Mouse (Mus musculus): ENCODE data around the gene Ccdc14. TPM values are rescaled to one million over a fixed set of nuclear protein-coding genes. Genes with fewer than 3 reads are reported as not detected.
A peak's percentile ranks its signal among the peaks of the same experiment; 100 is the strongest.

Ccdc14 gene
- polyA plus RNA-seq, 1 experiment, result 2.6 TPM

- Histone ChIP-seq H3K27ac (ENCODE audit: insufficient read depth, low read length) (no peak overlapping the region), H3K4me3 (replicated peaks; ENCODE audit: insufficient read depth, low read depth, low read length) (no peak overlapping the region), H3K4me1 (ENCODE audit: control insufficient read depth, insufficient read depth, low read length) (no peaks in the 10 kb centered on the region), H3K27me3 (ENCODE audit: control insufficient read depth, insufficient read depth, low read length) (no peaks in the 10 kb centered on the region)
- 1% methylated on average over 20 of the region's 20 CpGs for WGBS
- DNase-seq, result peak; percentile 70 to 75
- TF ChIP-seq POLR2A (IDR thresholded peaks at IDR 0.05; ENCODE audit: borderline replicate concordance, insufficient read depth, low read length), result no peak
- peak; percentile 94 for TF ChIP-seq CTCF (IDR thresholded peaks at IDR 0.05; ENCODE audit: borderline replicate concordance, insufficient read depth, low read depth, low read length)
Observed at GRCm38 (mm10) chr16:34667031-34667726, 23.2 kb upstream of the Ccdc14 start.

DNA sequence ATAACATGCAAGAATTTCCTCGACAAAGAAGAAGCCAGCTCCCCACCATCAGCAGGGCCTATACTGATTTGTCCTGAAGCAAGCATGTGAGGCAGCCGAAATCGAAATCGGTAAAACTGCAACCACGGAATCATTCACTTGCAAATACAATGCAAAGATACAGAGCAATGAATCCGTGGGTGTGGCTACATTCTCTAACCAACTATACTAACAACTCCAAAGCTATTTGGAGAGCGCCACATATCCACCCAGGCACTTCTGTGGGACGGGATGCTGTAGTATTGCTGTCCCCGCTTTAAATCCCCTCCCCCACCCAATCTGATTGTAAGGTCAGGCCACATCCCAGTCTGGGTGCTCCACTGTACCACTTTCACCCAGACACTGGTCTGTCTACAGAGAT lies 22.1 kb upstream of the Ccdc14 start:
- TF ChIP-seq CTCF (IDR thresholded peaks at IDR 0.05; ENCODE audit: borderline replicate concordance, insufficient read depth, low read depth, low read length) (no peak), POLR2A (IDR thresholded peaks at IDR 0.05; ENCODE audit: borderline replicate concordance, insufficient read depth, low read length) (no peak)
- Histone ChIP-seq H3K27ac (ENCODE audit: insufficient read depth, low read length) (no peak overlapping the region), H3K4me3 (replicated peaks; ENCODE audit: insufficient read depth, low read depth, low read length) (no peak overlapping the region), H3K27me3 (ENCODE audit: control insufficient read depth, insufficient read depth, low read length) (no peaks in the 10 kb centered on the region), H3K4me1 (ENCODE audit: control insufficient read depth, insufficient read depth, low read length) (no peaks in the 10 kb centered on the region)
- no peak for DNase-seq
- 88% methylated on average over 9 of the region's 9 CpGs for WGBS

DNA sequence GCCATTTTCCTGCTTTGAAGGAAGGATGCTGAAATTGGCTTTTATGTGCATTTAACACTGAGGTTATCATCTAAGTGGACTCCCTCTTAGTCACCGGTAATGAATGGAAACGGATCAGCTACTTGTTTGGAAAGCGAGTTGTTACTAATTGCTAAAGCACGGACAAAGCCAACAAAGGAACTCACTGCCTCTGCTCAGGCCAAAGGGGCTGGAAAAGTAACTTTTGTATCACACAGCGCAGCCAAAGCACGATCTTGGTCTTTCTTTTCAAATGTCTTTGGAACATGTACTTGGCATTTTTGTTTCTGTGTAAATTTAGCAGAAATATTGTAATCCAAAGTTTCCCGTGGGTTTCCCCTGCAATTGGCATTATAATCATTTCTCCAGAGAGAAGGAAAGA lies 18.4 kb upstream of the Ccdc14 start:
- H3K4me3 ChIP-seq (replicated peaks; ENCODE audit: insufficient read depth, low read depth, low read length), result no peak overlapping the region
- H3K4me1 ChIP-seq (ENCODE audit: control insufficient read depth, insufficient read depth, low read length), result no peaks in the 10 kb centered on the region
- H3K27ac ChIP-seq (ENCODE audit: insufficient read depth, low read length), result no peak overlapping the region
- no peaks in the 10 kb centered on the region; the same call in 1 of the 2 replicates for H3K27me3 ChIP-seq (ENCODE audit: control insufficient read depth, insufficient read depth, low read length)
- WGBS, result 82% methylated on average over 7 of the region's 7 CpGs
- TF ChIP-seq POLR2A (IDR thresholded peaks at IDR 0.05; ENCODE audit: borderline replicate concordance, insufficient read depth, low read length) (no peak), CTCF (IDR thresholded peaks at IDR 0.05; ENCODE audit: borderline replicate concordance, insufficient read depth, low read depth, low read length) (no peak)
- DNase-seq, result no peak

DNA sequence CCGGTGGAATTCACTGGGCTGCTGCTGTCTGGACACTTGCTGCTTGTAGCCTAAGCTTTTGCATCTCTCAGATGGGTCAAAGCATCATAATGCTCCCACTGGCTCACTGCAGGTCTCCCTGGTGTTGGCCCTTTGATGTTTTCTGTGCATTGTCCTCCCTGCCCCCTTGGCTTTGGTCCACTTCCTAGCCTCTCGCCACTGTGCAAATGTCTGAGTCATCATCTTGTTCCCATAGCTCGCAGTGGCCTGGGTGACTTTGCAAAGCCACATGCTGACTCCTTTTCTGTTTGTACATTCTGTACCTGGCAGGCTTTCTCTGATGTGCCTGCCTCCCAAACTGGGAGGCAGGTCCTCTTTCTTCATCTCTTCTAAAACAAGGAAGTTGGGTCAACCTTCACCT lies 17.6 kb upstream of the Ccdc14 start:
- no peak overlapping the region for H3K27ac ChIP-seq (ENCODE audit: insufficient read depth, low read length)
- TF ChIP-seq CTCF (IDR thresholded peaks at IDR 0.05; ENCODE audit: borderline replicate concordance, insufficient read depth, low read depth, low read length), result no peak
- TF ChIP-seq POLR2A (IDR thresholded peaks at IDR 0.05; ENCODE audit: borderline replicate concordance, insufficient read depth, low read length), result no peak
- no peak overlapping the region for H3K4me3 ChIP-seq (replicated peaks; ENCODE audit: insufficient read depth, low read depth, low read length)
- H3K27me3 ChIP-seq (ENCODE audit: control insufficient read depth, insufficient read depth, low read length), result no peaks in the 10 kb centered on the region; the same call in 1 of the 2 replicates
- WGBS, result 35% methylated on average over 3 of the region's 3 CpGs
- H3K4me1 ChIP-seq (ENCODE audit: control insufficient read depth, insufficient read depth, low read length), result no peaks in the 10 kb centered on the region
- DNase-seq, result no peak

DNA sequence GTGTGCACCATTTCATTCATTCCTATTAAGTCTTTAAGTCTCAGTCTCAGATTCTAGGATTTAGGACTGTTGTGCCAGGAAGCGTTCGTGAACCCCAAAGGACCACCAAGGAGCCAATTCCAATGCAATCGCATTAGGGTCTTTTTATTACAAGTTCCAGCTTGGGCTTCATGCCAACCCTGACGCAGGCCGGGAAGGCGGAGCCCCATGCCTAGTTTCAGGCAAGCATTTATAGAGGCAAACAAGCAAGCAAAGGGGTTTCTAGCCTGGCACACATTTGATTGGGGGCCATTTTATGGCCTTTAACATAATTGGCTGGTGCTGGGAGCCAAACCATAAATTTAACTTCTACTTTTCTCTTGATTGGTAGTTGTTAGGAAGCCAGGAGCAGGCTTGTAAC lies 16.1 kb upstream of the Ccdc14 start:
- Histone ChIP-seq H3K27ac (ENCODE audit: insufficient read depth, low read length) (no peak overlapping the region), H3K4me1 (ENCODE audit: control insufficient read depth, insufficient read depth, low read length) (no peaks in the 10 kb centered on the region), H3K27me3 (ENCODE audit: control insufficient read depth, insufficient read depth, low read length) (no peaks in the 10 kb centered on the region; the same call in 1 of the 2 replicates), H3K4me3 (replicated peaks; ENCODE audit: insufficient read depth, low read depth, low read length) (no peak overlapping the region)
- 33% methylated on average over 6 of the region's 6 CpGs for WGBS
- no peak for TF ChIP-seq CTCF (IDR thresholded peaks at IDR 0.05; ENCODE audit: borderline replicate concordance, insufficient read depth, low read depth, low read length)
- TF ChIP-seq POLR2A (IDR thresholded peaks at IDR 0.05; ENCODE audit: borderline replicate concordance, insufficient read depth, low read length), result no peak
- no peak for DNase-seq

- Histone ChIP-seq H3K4me1 (ENCODE audit: control insufficient read depth, insufficient read depth, low read length) (no peaks in the 10 kb centered on the region), H3K27ac (ENCODE audit: insufficient read depth, low read length) (no peak overlapping the region), H3K4me3 (replicated peaks; ENCODE audit: insufficient read depth, low read depth, low read length) (no peak overlapping the region), H3K27me3 (ENCODE audit: control insufficient read depth, insufficient read depth, low read length) (no peaks in the 10 kb centered on the region; the same call in 1 of the 2 replicates)
- no peak for DNase-seq
- TF ChIP-seq POLR2A (IDR thresholded peaks at IDR 0.05; ENCODE audit: borderline replicate concordance, insufficient read depth, low read length), result no peak
- no peak for TF ChIP-seq CTCF (IDR thresholded peaks at IDR 0.05; ENCODE audit: borderline replicate concordance, insufficient read depth, low read depth, low read length)
Observed at GRCm38 (mm10) chr16:34681823-34682222, 8.6 kb upstream of the Ccdc14 start.

DNA sequence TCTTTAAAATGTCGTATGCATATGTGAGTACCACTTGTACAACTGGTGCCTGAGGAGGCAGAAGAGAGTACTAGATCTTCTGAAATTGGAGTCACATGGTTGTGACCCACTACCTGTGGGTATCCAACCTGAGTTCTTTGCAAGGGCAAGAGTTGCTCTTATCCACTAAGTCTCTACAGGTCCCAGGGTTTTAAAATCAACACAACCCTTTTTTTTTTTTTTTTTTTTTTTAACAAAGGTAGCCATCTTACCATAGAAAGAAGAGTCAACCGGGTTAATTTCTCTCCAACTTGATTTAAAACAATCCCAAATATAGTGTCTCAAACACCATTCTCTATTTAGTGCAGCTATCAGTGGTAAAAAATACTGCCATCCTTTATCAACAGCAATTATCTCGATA lies 537 bp upstream of the Ccdc14 start:
- H3K4me1 ChIP-seq (ENCODE audit: control insufficient read depth, insufficient read depth, low read length), result no peaks in the 10 kb centered on the region
- DNase-seq, result no peak
- WGBS, result 72% methylated on average over 3 of the region's 3 CpGs
- H3K27me3 ChIP-seq (ENCODE audit: control insufficient read depth, insufficient read depth, low read length), result no peaks in the 10 kb centered on the region
- TF ChIP-seq CTCF (IDR thresholded peaks at IDR 0.05; ENCODE audit: borderline replicate concordance, insufficient read depth, low read depth, low read length), result no peak
- no peak for TF ChIP-seq POLR2A (IDR thresholded peaks at IDR 0.05; ENCODE audit: borderline replicate concordance, insufficient read depth, low read length)
- no peak overlapping the region for H3K27ac ChIP-seq (ENCODE audit: insufficient read depth, low read length)
- no peak overlapping the region for H3K4me3 ChIP-seq (replicated peaks; ENCODE audit: insufficient read depth, low read depth, low read length)

DNA sequence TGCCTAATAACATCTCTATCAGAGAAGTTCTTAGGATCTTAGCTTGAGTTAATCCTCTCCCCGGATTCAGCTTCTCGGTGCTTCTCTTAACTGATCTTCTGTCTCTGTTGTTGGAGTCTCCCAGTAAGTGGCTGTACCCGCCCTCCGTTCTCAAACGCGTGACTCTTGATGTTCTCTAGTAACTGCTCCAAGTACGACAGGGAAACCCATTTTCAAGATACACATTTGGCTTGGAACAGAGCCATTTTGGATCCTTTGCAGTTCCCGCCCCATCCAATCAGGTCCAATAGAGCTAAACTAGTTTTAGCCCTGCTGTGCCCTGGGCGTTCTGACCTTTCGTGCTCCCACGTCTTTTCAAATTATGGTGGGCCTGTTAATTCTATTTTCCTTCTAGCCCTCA lies 740 bp downstream of the Ccdc14 start:
- H3K4me3 ChIP-seq (replicated peaks; ENCODE audit: insufficient read depth, low read depth, low read length), result peak overlapping the region; percentile 66
- TF ChIP-seq POLR2A (IDR thresholded peaks at IDR 0.05; ENCODE audit: borderline replicate concordance, insufficient read depth, low read length) (no peak), CTCF (IDR thresholded peaks at IDR 0.05; ENCODE audit: borderline replicate concordance, insufficient read depth, low read depth, low read length) (no peak)
- DNase-seq, result peak; percentile 17 to 23
- no peaks in the 10 kb centered on the region for H3K4me1 ChIP-seq (ENCODE audit: control insufficient read depth, insufficient read depth, low read length)
- WGBS, result 7% methylated on average over 11 of the region's 11 CpGs
- H3K27me3 ChIP-seq (ENCODE audit: control insufficient read depth, insufficient read depth, low read length), result no peaks in the 10 kb centered on the region
- no peak overlapping the region for H3K27ac ChIP-seq (ENCODE audit: insufficient read depth, low read length)
